Mouse (Mus musculus) bone marrow, adult 2 months (tissue): Measurements from ENCODE around the gene Mrpl54.

Experiments used
- CTCF ChIP-seq: fragments of 200-500 bp; IDR thresholded peaks from 2 replicates; pipeline ENCODE4 v1.5.1; 2011; ENCODE audit warnings: low read length, control low read depth; ENCODE audit not compliant: control insufficient read depth, insufficient read depth
- POLR2A ChIP-seq: fragments of 200-500 bp; IDR thresholded peaks from 2 replicates; pipeline ENCODE4 v1.6.1; 2011; ENCODE audit warnings: low read depth, mild to moderate bottlenecking, control low read depth, low read length, borderline replicate concordance; ENCODE audit not compliant: control insufficient read depth

DNA sequence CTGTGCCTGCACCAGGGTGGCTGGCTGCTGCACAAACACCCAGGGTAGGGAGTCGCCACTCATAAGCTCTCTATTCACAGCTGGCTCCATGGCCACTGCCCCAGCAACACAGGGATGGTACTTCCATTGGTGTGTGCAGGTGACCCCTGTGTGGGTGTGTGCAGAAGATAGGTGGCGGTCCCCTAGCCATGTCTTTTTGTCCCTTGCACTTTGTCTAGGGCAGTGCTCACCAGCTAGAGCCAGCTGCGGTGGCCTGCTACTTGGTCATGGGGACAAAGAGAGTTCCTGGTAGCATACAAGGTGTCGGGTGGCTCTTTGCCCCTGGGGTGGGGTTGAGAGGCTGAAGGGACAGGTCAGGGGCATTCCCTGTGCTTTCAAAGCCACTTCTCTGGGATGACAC lies 22.6 kb downstream of the Mrpl54 start:
- no peak for TF ChIP-seq POLR2A
- TF ChIP-seq CTCF = no peak
